Mouse (Mus musculus) gonadal fat pad, adult 2 months (tissue): ENCODE results near the gene Pde1c. TPM values are rescaled to one million over a fixed set of nuclear protein-coding genes. Genes with fewer than 3 reads are reported as not detected.

Source experiments
- DNase-seq: peaks from one replicate; pipeline ENCODE4 v3.0.0-alpha.2; 2012; ENCODE audit warnings: low read depth
- polyA plus RNA-seq: library from polyadenylated mRNA; depleted of rRNA; stranded (reverse); fragments of >200 nt; gene quantifications from 2 replicates; pipeline ENCODE4 v1.2.3, GENCODE M21; 2012

Pde1c gene
- polyA plus RNA-seq, 1 experiment: 0.36 TPM

DNA sequence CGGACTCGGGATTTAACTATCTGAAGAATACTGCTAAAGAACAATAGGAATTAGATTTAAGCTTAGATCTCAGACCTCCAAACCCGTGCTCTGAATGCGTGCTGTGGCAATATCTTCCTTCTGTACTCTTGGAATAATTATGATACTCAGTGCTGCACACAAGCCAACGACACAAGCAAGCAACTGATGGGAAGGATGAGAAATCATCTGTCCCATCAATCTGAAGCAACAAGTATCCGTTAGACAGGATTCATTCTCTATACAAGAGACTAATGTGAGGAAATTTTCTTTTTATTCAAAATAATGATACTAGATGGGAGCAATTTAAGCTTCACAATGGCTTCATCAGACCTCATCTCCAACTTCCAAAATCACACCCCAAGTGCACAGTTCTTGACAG lies 237.5 kb downstream of the Pde1c start:
- no peak for DNase-seq

DNA sequence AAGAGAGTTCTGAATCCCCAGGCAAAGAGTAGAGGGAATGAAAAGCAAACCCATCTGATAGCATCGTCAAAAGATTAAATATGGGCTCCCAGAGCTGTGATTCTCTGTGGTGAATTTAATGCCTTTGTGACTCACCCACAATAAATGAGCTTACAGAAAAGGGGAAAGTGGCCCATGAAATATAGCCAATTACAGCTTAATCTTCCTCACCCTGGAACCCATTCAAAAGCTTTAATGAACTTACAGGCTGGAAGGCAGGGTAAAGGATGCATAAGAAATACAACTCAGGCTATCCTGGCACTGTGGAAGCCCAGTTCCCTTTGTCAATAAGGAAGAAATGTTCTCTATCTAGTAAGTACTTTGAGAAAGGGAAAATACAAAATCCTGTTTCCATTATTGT lies 240.8 kb downstream of the Pde1c start:
- no peak for DNase-seq

DNA sequence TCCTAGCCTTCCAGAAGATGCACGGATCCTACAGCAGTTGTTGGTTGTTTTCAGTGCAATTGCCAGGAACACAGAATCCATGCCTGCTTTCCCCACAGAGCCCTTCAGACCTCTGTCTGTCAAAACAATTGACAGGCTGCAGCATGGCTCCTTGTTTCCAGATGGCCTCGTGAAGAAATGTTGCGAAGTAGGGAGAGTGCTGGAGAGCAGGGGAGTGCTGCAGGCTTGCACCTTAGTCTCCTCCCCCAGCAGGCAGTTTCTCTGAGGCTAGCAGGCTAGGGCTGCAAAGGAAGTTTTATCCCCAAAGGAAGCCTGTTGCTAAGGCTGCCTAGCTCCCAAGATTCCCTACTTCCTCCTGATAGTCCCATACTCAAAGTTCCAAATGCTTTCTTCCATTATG lies 246.1 kb downstream of the Pde1c start:
- DNase-seq: no peak

DNA sequence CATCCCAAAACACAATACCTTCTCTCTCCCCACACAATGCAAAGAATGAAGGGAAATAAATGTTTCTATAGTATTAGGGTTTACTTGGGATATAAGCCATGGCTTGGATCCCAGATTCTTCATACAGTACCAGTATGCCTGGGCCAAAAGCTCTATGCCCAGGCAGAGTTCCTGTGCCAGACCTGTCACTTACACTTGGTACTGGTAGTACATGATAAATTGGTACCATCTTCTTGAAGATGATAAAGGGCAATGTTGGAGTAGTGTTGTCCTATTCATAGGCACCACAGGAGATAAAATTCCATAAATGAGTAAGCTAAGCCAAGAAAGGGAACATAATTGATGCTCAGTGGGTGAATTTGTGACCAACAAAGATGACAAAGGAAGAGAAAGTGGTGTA lies 258.6 kb downstream of the Pde1c start:
- DNase-seq: peak; percentile 6

DNA sequence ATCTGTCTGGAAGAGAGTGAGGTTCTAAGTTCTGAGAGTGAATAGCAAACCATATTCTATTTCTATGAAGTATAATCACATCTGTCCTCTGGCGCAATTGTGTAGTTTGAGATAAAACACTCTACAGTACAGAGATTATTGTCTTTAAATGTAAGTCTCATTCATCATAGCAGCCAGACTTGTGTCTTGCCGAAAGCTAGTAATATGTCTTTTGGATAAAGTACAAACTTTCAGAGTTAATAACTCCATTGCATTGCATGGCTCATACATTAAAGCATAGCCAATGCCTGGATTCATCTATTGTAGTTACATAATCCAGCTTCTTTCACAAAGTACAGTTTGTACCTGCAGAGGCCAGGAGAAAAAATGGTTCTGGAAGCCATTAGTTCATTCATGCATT lies 262.8 kb downstream of the Pde1c start:
- DNase-seq: peak; percentile 73

DNA sequence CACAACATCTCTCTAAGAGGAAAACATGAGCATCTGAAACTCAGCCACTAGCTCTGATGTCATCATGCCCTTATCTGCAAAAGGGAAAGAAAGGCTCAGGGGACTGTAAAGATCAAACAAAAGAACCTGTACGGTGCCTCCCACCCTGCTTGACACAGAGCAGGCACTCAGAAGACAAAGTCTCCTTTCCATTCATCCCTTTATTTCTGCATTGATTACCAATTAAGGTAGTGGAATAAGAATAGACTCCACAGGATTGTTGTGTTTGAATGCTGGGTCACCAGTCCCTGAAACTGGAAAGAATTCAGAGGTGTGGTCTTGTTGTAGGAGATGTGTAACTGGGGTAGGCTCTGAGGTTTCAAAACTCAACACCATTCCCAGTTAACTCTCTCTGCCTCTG lies 276.7 kb downstream of the Pde1c start:
- no peak for DNase-seq

DNA sequence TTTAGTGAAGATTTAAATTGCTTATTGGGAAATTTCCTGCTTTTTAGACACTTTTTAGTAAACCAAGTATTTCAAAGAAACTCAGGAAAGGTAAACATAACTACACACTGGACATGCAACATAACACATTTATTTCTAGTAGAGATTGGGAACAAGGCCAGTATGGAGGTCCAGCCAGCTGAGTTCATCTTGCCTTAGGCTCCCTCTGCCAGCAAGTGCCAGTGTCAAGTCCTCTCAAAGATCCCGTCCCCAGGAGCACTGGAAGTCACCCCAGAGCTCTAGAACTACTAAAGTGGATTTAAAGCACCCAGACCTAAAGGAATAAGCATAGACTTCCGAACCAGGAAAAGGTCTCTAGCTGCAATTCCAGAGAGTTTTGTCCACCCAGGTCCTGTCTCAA lies 279.6 kb downstream of the Pde1c start:
- DNase-seq: no peak

DNA sequence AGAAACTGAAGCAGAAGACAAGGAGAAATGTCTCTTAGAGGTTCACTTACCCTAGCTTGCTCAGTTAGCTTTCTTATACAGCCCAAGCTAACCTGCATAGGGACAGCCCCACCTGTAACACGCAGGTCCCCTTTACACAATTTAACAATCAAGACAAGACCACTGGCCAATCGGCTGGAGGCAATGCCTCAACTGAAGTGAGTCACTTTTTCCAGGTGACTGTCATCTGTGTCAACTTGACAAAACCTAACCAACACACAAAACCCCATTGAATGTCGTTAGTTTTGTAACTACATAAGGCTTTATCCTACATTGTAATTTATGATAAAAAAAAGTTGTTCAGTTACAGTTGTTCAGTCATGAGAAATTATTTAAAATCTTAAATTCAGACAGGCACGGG lies 284.1 kb downstream of the Pde1c start:
- no peak for DNase-seq

DNA sequence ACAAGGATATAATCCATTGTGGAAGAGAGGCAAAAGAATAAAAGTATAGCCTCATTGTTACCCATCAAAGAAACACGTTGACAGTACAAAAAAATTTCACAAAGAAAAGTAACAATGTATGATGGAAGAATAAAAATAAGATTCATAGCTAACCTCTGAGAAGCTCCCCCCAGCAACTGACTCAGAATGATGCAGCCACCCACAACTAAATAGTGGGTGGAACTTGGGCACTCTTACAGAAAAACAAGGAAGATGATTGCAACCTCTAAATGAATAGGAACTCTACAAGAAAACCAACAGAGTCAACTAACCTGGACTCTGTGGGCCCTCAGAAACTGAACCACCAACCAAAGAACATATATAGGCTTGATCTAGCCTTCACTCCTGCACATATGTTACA lies 293.4 kb downstream of the Pde1c start:
- DNase-seq: no peak

DNA sequence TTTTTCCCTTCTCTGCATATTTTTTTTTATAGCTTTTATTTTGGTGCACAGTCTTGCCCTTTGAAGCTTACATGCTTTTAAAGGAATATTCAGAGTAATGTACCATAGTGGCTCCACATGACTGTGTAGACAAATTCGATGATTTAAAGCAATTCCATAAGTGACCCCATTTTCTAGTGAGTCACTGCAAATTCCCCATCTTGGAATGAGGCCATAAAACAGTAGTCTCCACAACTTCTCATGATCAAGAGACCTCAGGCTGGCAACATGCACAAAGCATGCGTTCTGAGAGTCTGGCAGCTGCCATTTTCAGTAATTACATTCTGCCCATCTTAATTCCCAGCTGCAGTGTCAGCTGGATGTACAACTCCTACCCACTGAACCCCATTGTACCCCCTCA lies 297.2 kb downstream of the Pde1c start:
- DNase-seq: no peak

DNA sequence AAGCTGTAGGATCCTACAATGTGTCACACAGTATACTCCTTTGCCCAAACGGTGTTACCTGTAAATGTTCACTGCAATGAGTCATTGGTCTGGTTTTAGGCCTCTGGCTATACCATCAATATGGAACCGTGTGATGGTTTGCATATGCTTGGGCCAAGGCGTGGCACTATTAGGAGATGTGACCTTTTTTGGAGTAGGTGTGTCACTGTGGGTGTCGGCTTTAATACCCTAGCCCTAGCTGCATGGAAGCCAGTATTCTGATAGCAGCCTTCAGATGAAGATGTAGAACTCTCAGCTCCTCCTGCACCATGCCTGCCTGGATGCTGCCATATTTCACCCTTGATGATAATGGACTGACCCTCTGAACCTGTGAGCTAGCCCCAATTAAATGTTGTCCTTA lies 304.4 kb downstream of the Pde1c start:
- DNase-seq: no peak

DNA sequence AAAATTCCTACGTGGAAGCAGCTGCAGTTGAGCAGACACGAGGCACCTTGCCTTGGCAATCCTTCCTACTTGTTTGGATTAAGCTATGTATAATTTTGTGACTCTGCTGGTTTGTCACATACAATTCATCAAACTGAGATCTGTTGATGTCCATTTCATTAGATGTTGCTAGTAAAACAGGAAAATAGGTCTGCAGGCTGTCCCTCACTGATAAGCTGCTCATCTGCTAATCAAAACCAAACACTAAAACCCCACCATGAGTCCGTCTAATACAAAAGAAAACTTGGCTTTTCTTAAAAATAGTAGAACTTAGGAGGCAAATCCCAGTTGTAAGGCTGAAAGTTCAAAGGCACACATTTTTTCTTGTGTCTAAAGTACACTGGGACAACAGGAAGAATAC lies 308.8 kb downstream of the Pde1c start:
- no peak for DNase-seq

DNA sequence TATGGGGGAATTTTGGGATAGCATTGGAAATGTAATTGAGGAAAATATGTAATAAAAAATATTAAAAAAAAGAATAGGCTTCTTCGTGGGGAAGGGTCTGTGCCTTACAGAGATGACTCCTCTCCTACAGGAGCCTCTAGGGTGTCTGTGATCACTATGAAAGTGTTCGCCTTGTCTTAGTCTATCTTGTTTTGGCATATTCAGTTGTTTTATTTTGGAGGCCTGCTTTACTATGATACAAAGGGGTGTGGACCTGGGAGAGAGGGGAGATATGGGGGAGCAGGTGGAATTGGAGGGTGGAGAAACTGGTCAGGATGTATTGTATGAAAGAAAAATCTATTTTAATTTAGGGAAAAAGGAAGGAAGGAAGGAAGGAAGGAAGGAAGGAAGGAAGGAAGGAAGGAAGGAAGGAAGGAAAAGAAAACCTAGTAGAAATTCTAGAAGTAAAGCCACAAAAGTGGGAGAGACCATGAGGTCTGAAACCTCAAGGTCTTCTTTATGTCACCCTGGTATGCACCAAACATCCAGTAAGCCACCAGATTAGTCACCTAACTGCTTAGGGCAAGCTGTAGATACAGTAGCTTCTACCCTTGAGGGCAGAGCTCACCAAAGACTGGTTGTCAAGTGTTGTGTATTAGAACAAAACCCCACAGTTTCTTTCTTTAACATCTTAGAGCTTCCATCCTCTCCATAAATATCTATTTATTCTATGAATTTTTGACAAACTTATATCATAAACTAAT lies 311.2 kb downstream of the Pde1c start:
- no peak for DNase-seq

DNA sequence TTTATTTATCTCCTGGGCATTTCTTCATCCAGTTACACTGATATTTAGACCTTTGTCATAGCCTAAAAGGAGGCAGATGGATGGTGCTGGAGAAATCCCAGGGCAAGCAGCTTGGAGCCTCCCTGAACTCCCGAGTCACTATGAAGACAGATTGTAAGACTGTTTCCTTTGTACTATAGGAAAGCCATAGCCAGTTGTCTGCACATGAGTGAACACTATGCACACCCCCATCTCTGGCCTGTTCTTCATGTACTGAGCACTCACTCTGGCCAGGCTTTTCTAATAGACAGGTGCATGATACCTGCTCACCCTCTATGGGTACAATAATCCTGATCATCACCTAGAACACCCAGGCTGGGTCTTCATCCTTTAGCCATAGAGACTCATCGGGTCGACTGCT lies 318.8 kb downstream of the Pde1c start:
- no peak for DNase-seq

DNA sequence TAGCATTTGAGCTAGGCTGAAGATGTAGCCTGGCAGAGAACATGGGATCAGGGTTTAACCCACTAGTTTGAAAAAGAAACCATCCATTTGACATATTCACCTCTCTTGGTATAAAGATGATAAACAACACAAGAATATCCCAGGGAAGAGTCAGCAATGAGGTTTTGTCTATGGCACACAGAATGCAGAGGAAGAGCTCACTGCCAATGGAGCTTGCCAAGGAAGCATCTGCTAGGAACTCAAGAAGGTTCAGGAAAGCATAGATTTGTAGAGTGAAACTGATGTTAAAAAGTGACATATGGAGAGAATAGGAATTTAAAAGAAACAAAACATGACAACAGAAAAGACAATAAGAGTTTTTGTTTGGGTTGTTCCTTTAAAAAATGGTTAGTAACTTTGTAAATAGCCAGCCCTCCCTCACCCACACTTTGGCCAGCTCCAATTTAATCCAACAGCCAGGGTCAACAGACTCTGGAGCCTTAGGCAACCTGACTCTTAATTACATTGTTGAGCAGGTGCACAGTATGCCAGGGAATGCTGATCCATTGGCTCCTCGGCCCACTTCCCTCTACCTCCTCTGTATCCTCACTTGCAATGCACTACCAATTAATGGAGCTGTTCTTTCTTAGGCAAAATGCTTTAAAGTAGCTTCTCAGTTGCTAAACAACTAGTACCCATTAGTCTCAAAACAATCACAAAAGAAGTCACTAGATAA lies 377.3 kb downstream of the Pde1c start:
- DNase-seq: no peak

DNA sequence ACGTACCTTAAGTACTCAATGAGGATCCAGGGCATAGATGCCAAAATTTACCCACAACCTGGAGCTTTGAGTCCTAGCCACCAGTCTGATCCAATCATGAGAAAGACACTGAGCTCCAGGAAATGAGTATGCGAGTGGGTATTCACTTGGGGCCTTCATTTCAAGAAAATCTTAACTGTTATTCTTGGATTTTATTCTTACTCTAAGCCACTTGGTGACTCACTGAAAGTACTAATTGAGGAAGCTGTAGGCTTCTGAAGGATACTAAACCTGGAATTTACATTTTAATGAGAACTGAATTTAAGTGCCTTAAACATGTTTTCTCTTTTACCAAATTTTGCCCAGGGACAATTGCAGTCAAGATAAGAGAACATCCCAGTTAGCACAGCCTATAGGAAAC lies 392.4 kb downstream of the Pde1c start:
- DNase-seq: no peak

DNA sequence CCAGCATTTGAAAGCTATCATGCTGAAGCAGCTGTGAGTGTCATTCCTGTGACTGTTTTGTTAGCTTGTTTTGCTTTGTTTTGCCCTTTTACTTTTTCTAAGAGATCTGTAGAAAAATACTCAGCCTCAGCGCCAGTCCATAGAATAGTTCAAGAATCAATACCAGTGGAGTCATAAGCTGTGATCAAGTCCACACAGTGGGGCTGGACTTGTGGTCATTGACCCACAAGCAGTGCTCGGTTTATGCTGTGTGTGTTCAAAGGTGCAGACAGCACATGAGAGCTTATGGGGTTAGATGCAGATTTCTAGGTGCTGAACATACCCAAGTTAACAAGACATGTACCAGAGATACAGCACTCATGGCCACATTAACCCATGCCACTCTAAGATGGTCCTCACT lies 396.7 kb downstream of the Pde1c start:
- DNase-seq: no peak

DNA sequence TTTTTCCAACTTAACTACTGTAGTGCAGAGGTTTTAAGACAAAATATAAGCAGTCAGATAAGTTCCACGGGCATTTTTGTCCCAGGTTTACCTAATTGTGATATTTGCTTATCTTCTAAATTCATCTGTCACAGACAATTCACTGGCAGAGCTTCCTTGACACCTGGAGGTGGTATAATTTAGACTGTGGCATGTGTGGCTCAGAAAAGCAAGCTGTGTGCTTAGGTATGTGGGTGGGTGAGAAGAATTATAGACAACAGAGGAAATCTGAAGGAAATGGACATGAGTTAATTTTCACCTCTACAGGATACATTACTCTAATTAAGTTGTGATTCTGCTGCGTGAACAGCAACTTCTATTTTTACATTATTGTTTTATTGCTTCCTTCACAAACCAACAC lies 400.2 kb downstream of the Pde1c start:
- no peak for DNase-seq

DNA sequence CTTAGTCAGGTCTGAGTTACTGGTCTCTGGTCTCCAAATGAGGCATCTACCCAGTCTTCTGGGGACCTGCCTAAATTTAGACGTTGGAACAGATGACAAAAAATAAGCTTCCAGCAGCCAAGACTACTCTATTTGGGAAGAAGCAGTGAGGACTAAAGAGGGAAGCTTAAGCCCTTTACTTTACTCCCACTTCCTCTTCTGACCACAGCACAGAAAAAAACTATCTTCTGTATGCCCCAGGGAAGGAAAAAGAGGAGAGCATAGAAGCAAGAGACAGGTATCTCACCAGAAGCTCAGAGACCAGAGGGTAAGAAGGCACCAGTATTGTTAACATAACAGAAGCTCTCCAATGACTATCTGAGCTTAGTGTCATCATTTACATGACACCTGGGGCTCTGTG lies 410.7 kb downstream of the Pde1c start:
- no peak for DNase-seq

DNA sequence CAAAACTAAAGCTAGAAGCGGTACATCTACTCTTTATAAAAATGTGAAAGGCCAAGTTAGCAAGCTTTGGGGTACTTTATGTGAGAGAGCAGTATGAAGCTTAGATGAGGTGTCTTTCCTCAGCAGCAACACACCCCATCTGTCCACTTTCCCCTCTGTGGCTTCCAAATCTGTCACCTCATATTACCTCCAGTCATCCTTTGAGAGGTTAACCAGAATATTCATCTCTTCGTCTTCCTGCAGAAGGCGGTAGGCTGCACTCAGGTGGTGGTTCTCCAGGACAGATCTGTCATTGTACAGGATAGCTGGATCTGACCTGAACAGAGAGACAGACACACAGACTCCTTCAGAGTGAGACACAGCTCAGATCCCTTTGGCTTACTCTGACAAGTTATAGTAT lies 412.1 kb downstream of the Pde1c start:
- DNase-seq: no peak

DNA sequence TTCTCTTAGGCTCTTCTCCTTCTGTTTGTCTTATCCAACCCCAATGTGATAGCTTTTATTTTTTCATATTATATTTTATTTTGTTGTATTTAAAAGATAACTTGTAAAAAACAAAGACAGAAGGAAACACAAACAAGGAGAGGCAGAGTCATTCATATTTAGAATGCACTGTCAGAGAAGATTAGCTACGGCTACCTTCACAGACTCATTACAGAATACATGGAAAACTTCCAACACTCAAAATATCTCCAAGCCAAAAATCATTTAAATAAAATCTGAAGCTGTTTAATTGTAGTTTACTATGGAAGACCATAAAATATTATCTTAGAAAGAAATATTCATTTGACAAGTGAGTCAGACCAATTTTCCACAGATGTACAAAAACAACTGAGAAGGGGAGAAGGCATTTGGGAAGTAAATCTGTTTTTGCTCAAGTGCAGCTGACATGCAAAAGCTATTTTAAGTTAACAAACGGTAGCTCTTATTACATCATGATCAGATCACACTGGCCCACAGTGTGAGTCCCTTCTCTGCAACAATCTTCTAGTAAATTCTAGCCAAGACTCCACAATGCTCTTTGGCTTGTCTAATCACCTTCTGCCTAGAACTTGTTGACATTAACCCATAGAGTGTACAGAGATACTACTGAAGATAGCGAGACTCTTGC lies 438.3 kb downstream of the Pde1c start:
- DNase-seq: no peak

DNA sequence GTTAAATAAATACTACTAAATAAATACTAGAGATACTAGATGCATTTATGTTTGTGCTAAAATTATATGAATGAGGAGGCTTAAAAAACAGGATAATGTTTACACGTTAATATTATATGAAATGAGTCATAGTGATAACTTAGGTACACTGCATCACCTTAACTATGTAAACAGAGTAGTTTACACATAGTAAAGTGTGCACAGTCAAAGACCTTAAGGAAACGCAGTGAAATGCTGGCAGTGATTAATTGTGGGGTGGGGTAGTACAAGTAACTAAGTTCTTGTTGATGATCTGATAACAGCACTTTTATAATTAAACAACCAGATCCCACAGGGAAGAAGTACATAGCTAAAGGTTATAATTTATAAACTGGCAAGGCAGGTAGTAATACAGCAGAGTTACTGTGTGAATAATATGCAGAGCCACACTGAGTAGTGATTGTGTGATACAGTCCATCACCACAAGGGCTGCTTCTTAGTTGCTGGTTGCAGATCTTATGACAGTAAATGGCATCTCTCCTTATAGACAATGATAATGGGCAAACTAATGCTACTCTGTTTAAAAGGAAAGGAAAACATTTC lies 469.3 kb downstream of the Pde1c start:
- no peak for DNase-seq

DNA sequence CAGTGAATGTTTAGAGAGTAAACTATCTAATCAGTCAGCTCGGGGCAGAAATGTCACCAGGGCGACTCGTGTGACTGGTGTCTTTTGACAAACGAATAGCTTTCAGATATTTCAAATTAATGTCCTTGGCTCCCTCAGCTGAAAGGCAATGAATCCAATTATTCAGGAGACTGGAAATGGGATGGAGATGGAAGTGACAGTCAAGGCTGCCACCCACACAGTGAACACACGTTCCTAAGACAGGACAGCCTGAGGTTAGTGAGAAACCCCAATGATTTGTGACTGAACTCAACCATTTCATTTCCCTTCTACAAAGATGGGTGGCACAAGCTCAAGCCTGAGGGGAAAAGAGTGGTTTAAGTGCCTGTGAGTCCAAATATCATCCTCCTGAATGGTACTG lies 470.5 kb downstream of the Pde1c start:
- DNase-seq: no peak
